Mouse (Mus musculus) A20 (cell line): ENCODE results near the gene Pim1.

ENCODE experiments used
- DNase-seq: peaks from one replicate; pipeline ENCODE4 v3.0.0-alpha.2; 2011; ENCODE audit warnings: low read depth, low spot score

Pim1 gene

DNA sequence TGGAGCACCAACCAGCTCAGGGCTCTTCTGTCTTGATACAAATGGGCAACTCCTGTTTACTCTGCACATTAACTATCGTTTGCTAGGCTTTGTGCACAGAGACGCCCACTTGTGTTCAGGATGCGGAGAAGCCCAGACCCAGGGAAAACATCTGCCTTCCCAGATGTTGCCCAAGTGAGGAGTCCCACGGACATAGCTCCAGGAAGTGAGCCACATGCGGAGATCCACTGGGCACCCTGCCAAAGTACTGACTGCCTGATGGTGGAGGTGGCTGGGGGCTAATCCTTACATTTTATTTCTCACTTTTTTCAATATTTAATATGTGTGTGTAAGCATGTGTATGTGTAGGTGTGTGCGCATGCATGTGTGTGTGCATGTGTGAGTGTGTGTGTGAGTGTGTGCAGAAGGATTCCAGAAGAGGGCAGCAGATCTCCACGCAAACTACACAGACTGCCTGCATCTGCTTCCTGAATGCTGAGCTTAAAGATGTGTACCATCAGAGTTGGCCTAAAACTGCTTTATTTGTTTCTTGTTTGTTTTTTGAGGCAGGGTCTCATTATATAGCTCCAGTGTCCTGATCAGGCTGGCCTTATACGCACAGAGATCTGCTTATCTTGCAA is 38.1 kb downstream of the Pim1 start:
- DNase-seq = peak; percentile 63

- DNase-seq = no peak
Observed at GRCm38 (mm10) chr17:29530508-29530907, 40.0 kb downstream of the Pim1 start.

DNA sequence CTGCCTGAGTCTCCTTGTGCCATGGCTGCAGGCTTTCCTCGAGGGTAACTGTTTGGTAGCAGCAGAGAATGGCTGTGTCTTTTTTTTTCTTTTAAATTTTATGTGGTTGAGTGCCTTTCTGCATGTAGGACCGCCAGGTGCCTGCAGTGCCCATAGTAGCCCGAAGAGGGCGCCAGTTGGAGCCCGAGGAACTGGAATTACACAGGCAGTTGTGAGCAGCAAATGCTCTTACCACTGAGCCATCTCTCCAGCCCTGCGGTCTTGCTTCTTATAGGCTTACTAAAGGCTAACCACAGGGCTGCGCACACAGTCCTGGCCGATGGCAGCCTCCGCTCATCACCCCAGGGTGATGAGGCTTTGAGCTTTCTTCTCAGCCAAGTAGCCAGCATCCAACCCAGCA is 40.7 kb downstream of the Pim1 start:
- no peak for DNase-seq

GRCm38 (mm10) chr17:29531757-29532384 is 41.3 kb downstream of the Pim1 start:
- no peak for DNase-seq

GRCm38 (mm10) chr17:29533866-29534265 is 43.3 kb downstream of the Pim1 start:
- no peak for DNase-seq

DNA sequence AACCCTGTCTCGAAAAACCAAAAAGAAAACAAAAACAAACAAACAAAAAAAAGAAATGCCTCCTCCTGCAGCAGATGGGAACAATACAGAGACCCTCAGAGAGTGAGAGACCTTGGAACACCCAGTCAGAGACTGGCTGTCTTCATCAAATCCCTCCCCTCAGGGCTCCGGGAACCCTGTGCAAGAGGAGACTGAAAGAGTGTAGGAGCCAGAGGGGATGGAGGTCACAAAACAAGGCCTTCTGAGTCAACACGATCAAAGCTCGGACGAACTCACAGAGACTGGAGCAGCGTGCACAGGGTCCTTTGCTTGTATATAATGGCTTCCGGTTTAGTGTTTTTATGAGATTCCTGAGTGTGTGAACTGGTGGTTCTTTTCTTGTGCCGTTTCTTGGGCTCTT is 49.9 kb downstream of the Pim1 start:
- no peak for DNase-seq

DNA sequence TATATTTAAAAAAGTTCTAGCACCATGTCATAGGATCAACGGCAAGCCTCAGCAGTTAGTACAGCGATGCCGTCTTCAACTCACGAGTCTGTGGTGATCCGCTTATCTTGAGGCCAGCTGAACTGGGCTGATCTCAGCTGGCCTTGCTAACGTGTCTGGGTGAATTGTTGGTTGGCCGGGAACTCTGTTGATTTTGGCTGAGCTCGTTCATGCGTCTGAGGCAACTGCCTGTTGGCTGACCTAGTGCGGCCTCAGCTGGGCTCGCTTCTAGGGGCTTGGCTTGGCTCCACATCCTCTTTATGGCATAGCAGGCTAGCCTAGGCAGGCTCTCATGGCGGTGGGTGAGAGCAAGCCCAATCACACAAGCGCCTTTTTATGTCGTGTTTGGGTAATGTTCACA is 50.9 kb downstream of the Pim1 start:
- DNase-seq = no peak

DNA sequence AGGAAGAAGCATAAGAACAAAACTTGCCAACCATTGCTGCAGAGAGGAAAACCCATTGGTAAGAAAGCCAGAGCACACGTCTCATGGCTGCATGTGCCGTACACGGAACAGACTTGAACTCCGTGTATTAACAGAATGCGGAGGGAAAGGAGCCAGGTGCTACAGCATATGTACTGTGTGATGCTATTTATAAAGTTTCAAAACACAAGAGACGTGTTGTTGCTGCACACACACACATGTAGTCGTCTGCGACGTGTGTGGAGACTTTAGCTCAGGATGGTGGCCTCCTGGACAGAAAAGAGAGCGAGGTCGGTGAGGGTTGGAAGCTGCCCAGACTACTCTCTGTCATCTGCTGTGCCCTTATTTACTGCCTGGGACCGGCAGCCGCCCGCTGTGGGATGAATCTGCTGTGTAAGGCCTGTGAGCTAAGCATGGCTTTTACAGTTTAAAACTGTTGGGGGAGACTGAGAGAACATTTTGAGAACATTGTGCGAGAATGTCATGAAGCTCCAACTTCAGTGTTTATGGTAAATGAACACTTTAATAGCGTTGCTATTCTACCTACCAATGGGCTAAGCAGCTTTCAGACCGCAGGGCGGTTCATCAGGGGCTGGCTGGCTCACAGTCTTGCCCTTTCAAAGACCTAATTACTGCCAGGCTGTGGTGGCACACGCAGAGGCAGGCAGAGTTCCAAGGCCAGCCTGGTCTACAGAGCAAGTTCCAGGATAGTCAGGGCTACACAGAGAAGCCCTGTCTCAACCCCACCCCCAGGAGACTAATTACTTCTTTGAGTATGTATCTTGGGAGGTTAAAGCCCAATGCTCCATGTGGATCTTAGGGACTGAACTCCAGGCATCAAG is 52.5 kb downstream of the Pim1 start:
- DNase-seq = no peak

- DNase-seq = no peak
Observed at GRCm38 (mm10) chr17:29544064-29544463, 53.5 kb downstream of the Pim1 start.

- no peak for DNase-seq
Observed at GRCm38 (mm10) chr17:29545241-29545640, 54.7 kb downstream of the Pim1 start.
